Mouse (Mus musculus) left cerebral cortex, adult 2 months (tissue): ENCODE measurements around the gene Pts. TPM values are rescaled to one million over a fixed set of nuclear protein-coding genes. Genes with fewer than 3 reads are reported as not detected.

Experiments used
- DNase-seq, 2 experiments: peaks; one replicate each; pipeline ENCODE4 v3.0.0; 2021 to 2022; ENCODE audit warnings: low spot score in 2 of 2, mixed read lengths in 1 of 2; ENCODE audit errors: extremely low spot score in 1 of 2
- H3K27ac ChIP-seq: fragments of 200-600 bp; 2 replicates; pipeline ENCODE4 v1.8.1; 2022
- H3K4me3 ChIP-seq: fragments of 200-600 bp; 2 replicates; pipeline ENCODE4 v1.8.1; 2022
- CTCF ChIP-seq: fragments of 200-600 bp; IDR thresholded peaks from 2 replicates; pipeline ENCODE4 v1.8.1; 2022; ENCODE audit warnings: antibody characterized with exemption, mild to moderate bottlenecking, moderate library complexity
- intact Hi-C: fragments of 180-260 bp; cut with DNase I; formaldehyde crosslinking; loops from one replicate; pipeline ENCODE4 v1.15.1; 2025
- total RNA-seq, 2 experiments: library from RNA; stranded (reverse); gene quantifications; 2 replicates each; pipeline ENCODE4 v1.2.3; 2021

Pts gene
- total RNA-seq, 2 experiments from 2014 or later: 28.6 to 31.6 TPM

- DNase-seq: no peak
- TF ChIP-seq CTCF: no peak
- Histone ChIP-seq H3K27ac (no peak overlapping the region), H3K4me3 (no peak overlapping the region)
- intact Hi-C loops: no loop called here
Measured at GRCm38 (mm10) chr9:50553547-50553946, 25.0 kb upstream of the Pts start.

GRCm38 (mm10) chr9:50552206-50552605 is 23.7 kb upstream of the Pts start:
- Histone ChIP-seq H3K27ac (no peak overlapping the region), H3K4me3 (no peak overlapping the region)
- intact Hi-C loops: no loop called here
- TF ChIP-seq CTCF: no peak
- DNase-seq: no peak

GRCm38 (mm10) chr9:50548936-50549335 is 20.4 kb upstream of the Pts start:
- TF ChIP-seq CTCF: no peak
- no peak overlapping the region for H3K27ac ChIP-seq
- intact Hi-C loops: no loop called here
- no peak for DNase-seq
- H3K4me3 ChIP-seq: no peak overlapping the region

GRCm38 (mm10) chr9:50547859-50548478 is 19.4 kb upstream of the Pts start:
- Histone ChIP-seq H3K4me3 (no peak overlapping the region), H3K27ac (no peak overlapping the region)
- intact Hi-C loops: no loop called here
- TF ChIP-seq CTCF: no peak
- DNase-seq: no peak

GRCm38 (mm10) chr9:50542401-50542800 is 13.9 kb upstream of the Pts start:
- intact Hi-C loops: no loop called here
- Histone ChIP-seq H3K4me3 (no peak overlapping the region), H3K27ac (no peak overlapping the region)
- DNase-seq: no peak
- no peak for TF ChIP-seq CTCF

GRCm38 (mm10) chr9:50540170-50540569 is 11.6 kb upstream of the Pts start:
- intact Hi-C loops: no loop called here
- no peak for TF ChIP-seq CTCF
- H3K27ac ChIP-seq: peak overlapping the region; percentile 30
- no peak for DNase-seq
- H3K4me3 ChIP-seq: peak overlapping the region; percentile 22

GRCm38 (mm10) chr9:50537295-50537694 is 8.8 kb upstream of the Pts start:
- H3K4me3 ChIP-seq: no peak overlapping the region
- DNase-seq: no peak
- no peak overlapping the region for H3K27ac ChIP-seq
- no peak for TF ChIP-seq CTCF
- intact Hi-C loops: no loop called here

GRCm38 (mm10) chr9:50536603-50537135 is 8.1 kb upstream of the Pts start:
- intact Hi-C loops: no loop called here
- TF ChIP-seq CTCF: no peak
- no peak for DNase-seq
- Histone ChIP-seq H3K27ac (no peak overlapping the region), H3K4me3 (no peak overlapping the region)

GRCm38 (mm10) chr9:50535930-50536329 is 7.4 kb upstream of the Pts start:
- TF ChIP-seq CTCF: no peak
- intact Hi-C loops: no loop called here
- Histone ChIP-seq H3K27ac (no peak overlapping the region), H3K4me3 (no peak overlapping the region)
- no peak for DNase-seq

GRCm38 (mm10) chr9:50533791-50534190 is 5.3 kb upstream of the Pts start:
- H3K4me3 ChIP-seq: peak overlapping the region; percentile 3; the same call in 1 of the 2 replicates
- intact Hi-C loops: no loop called here

GRCm38 (mm10) chr9:50533328-50533727 is 4.8 kb upstream of the Pts start:
- no peak for TF ChIP-seq CTCF
- intact Hi-C loops: no loop called here
- DNase-seq: no peak
- H3K4me3 ChIP-seq: peak overlapping the region; percentile 3; the same call in 1 of the 2 replicates
- peak overlapping the region; percentile 54; the same call in 1 of the 2 replicates for H3K27ac ChIP-seq

More at GRCm38 (mm10) chr9:50533791-50534190, 5.3 kb upstream of the Pts start:
- DNase-seq: no peak
- no peak for TF ChIP-seq CTCF
- H3K27ac ChIP-seq: peak overlapping the region; percentile 54; the same call in 1 of the 2 replicates

- Histone ChIP-seq H3K4me3 (no peak overlapping the region), H3K27ac (no peak overlapping the region)
- TF ChIP-seq CTCF: peak; percentile 66
- DNase-seq: peak; percentile 33 to 39
- intact Hi-C loops: loop anchor here (1.0 kb wide), 1 partner anchor 87 kb away; no protein-coding TSS in a partner anchor
Measured at GRCm38 (mm10) chr9:50530890-50531289, 2.4 kb upstream of the Pts start.

- intact Hi-C loops: loop anchor here (1.0 to 2.0 kb wide), 3 partner anchors 65 to 1033 kb away; no protein-coding TSS in a partner anchor
- peak overlapping the region; percentile 67 for H3K4me3 ChIP-seq
- no peak for TF ChIP-seq CTCF
- H3K27ac ChIP-seq: peak overlapping the region; percentile 86
- DNase-seq: no peak
Measured at GRCm38 (mm10) chr9:50527860-50528259, 664 bp downstream of the Pts start.
